Mouse (Mus musculus): ENCODE measurements at regions not wholly inside any gene's neighbourhood (a gene's known extent, or its start where the extent isn't known, plus 50 kb on each side); places are given as distances from the start of the nearest gene placed in this dataset.

- ATAC-seq (replicated peaks; ENCODE audit: low FRiP score, poor library complexity, severe bottlenecking) = no peak
These were observed 575.7 kb downstream of the Robo2 start for GRCm38 (mm10) chr16:73835715-73836440.

GRCm38 (mm10) chr16:73821387-73822338, 590.0 kb downstream of the Robo2 start:
- ATAC-seq (replicated peaks; ENCODE audit: low FRiP score, poor library complexity, severe bottlenecking) = peak; percentile 99

GRCm38 (mm10) chr16:73804572-73804971, 607.1 kb downstream of the Robo2 start:
- 0 out of 2 replicates have a peak, but pooled peaks have one; percentile 39 for ATAC-seq (replicated peaks; ENCODE audit: low FRiP score, poor library complexity, severe bottlenecking)

GRCm38 (mm10) chr16:73796528-73797171, 615.0 kb downstream of the Robo2 start:
- no peak for ATAC-seq (replicated peaks; ENCODE audit: low FRiP score, poor library complexity, severe bottlenecking)

GRCm38 (mm10) chr16:73785074-73785438, 626.6 kb downstream of the Robo2 start:
- no peak for ATAC-seq (replicated peaks; ENCODE audit: low FRiP score, poor library complexity, severe bottlenecking)

GRCm38 (mm10) chr16:73784296-73785073, 627.1 kb downstream of the Robo2 start:
- no peak for ATAC-seq (replicated peaks; ENCODE audit: low FRiP score, poor library complexity, severe bottlenecking)

- ATAC-seq (replicated peaks; ENCODE audit: low FRiP score, poor library complexity, severe bottlenecking) = no peak
These were observed 639.2 kb downstream of the Robo2 start for GRCm38 (mm10) chr16:73772454-73772853.

GRCm38 (mm10) chr16:73770440-73770856, 641.2 kb downstream of the Robo2 start:
- ATAC-seq (replicated peaks; ENCODE audit: low FRiP score, poor library complexity, severe bottlenecking) = no peak

GRCm38 (mm10) chr16:73769729-73770128, 641.9 kb downstream of the Robo2 start:
- no peak for ATAC-seq (replicated peaks; ENCODE audit: low FRiP score, poor library complexity, severe bottlenecking)

- ATAC-seq (replicated peaks; ENCODE audit: low FRiP score, poor library complexity, severe bottlenecking) = no peak
These were observed 642.9 kb downstream of the Robo2 start for GRCm38 (mm10) chr16:73768706-73769105.

GRCm38 (mm10) chr16:73765184-73765583, 646.4 kb downstream of the Robo2 start:
- ATAC-seq (replicated peaks; ENCODE audit: low FRiP score, poor library complexity, severe bottlenecking) = no peak

GRCm38 (mm10) chr16:73760921-73761320, 650.7 kb downstream of the Robo2 start:
- ATAC-seq (replicated peaks; ENCODE audit: low FRiP score, poor library complexity, severe bottlenecking) = no peak

GRCm38 (mm10) chr16:73758872-73759271, 652.8 kb downstream of the Robo2 start:
- no peak for ATAC-seq (replicated peaks; ENCODE audit: low FRiP score, poor library complexity, severe bottlenecking)

- ATAC-seq (replicated peaks; ENCODE audit: low FRiP score, poor library complexity, severe bottlenecking) = no peak
These were observed 657.3 kb downstream of the Robo2 start for GRCm38 (mm10) chr16:73754302-73754701.

GRCm38 (mm10) chr16:73728297-73728696, 683.3 kb downstream of the Robo2 start:
- no peak for ATAC-seq (replicated peaks; ENCODE audit: low FRiP score, poor library complexity, severe bottlenecking)

- ATAC-seq (replicated peaks; ENCODE audit: low FRiP score, poor library complexity, severe bottlenecking) = no peak
These were observed 691.9 kb downstream of the Robo2 start for GRCm38 (mm10) chr16:73719691-73720090.

- ATAC-seq (replicated peaks; ENCODE audit: low FRiP score, poor library complexity, severe bottlenecking) = no peak
These were observed 695.3 kb downstream of the Robo2 start for GRCm38 (mm10) chr16:73716301-73716700.

- no peak for ATAC-seq (replicated peaks; ENCODE audit: low FRiP score, poor library complexity, severe bottlenecking)
These were observed 704.6 kb downstream of the Robo2 start for GRCm38 (mm10) chr16:73707051-73707450.

- ATAC-seq (replicated peaks; ENCODE audit: low FRiP score, poor library complexity, severe bottlenecking) = no peak
These were observed 722.4 kb downstream of the Robo2 start for GRCm38 (mm10) chr16:73689274-73689673.

GRCm38 (mm10) chr16:73679804-73680203, 731.8 kb downstream of the Robo2 start:
- no peak for ATAC-seq (replicated peaks; ENCODE audit: low FRiP score, poor library complexity, severe bottlenecking)
